Mouse (Mus musculus): ENCODE results near the gene Cfap97d1. TPM values are rescaled to one million over a fixed set of nuclear protein-coding genes. Genes with fewer than 3 reads are reported as not detected.
"Not testable (repeated sequence)": the region's sequence is repeated elsewhere in the genome, so short reads cannot be mapped to it uniquely, and the experiment has no call there.

Gene Cfap97d1
- polyA plus RNA-seq, 1 experiment from 2014 or later, result not detected

- Histone ChIP-seq H3K4me2 (no peak overlapping the region), H3K4me3 (replicated peaks) (no peak overlapping the region), H3K9ac (no peak overlapping the region), H3K27ac (no peak overlapping the region), H3K9me3 (replicated peaks) (no peaks in the 10 kb centered on the region), H3K27me3 (no peaks in the 10 kb centered on the region), H3K36me3 (peaks cover 12% of the 10 kb centered on the region; the same call in 1 of the 2 replicates), H3K4me1 (replicated peaks) (no peaks in the 10 kb centered on the region)
- no peak for ATAC-seq (ENCODE audit: low read depth)
- no peak for DNase-seq
- 49% methylated on average over 6 of the region's 6 CpGs for WGBS (ENCODE audit: insufficient replicate concordance)
These were observed 9.9 kb upstream of the Cfap97d1 start for GRCm38 (mm10) chr11:101974181-101974580.

- DNase-seq (no peak), ATAC-seq (ENCODE audit: low read depth) (no peak)
- Histone ChIP-seq H3K27ac (no peak overlapping the region), H3K9me3 (replicated peaks) (no peaks in the 10 kb centered on the region), H3K36me3 (peaks cover 16% of the 10 kb centered on the region; the same call in 1 of the 2 replicates), H3K9ac (no peak overlapping the region), H3K4me2 (no peak overlapping the region), H3K4me3 (replicated peaks) (no peak overlapping the region), H3K27me3 (no peaks in the 10 kb centered on the region), H3K4me1 (replicated peaks) (no peaks in the 10 kb centered on the region)
- 52% methylated on average over 9 of the region's 9 CpGs for WGBS (ENCODE audit: insufficient replicate concordance)
These were observed 9.2 kb upstream of the Cfap97d1 start for GRCm38 (mm10) chr11:101974923-101975322.

GRCm38 (mm10) chr11:101976949-101977348 is 7.1 kb upstream of the Cfap97d1 start:
- Histone ChIP-seq H3K4me1 (replicated peaks) (peaks cover 13% of the 10 kb centered on the region), H3K27me3 (no peaks in the 10 kb centered on the region), H3K9ac (no peak overlapping the region), H3K4me3 (replicated peaks) (no peak overlapping the region), H3K9me3 (replicated peaks) (no peaks in the 10 kb centered on the region), H3K27ac (no peak overlapping the region), H3K36me3 (peaks cover 20% of the 10 kb centered on the region; the same call in 1 of the 2 replicates), H3K4me2 (no peak overlapping the region)
- 81% methylated on average over 7 of the region's 7 CpGs for WGBS (ENCODE audit: insufficient replicate concordance)
- DNase-seq (no peak), ATAC-seq (ENCODE audit: low read depth) (no peak)

GRCm38 (mm10) chr11:101979140-101979539 is 4.9 kb upstream of the Cfap97d1 start:
- DNase-seq (no peak), ATAC-seq (ENCODE audit: low read depth) (no peak)
- Histone ChIP-seq H3K27me3 (peaks cover 10% of the 10 kb centered on the region), H3K27ac (no peak overlapping the region), H3K36me3 (peaks cover 19% of the 10 kb centered on the region; the same call in 1 of the 2 replicates), H3K4me2 (no peak overlapping the region), H3K4me1 (replicated peaks) (peaks cover 29% of the 10 kb centered on the region), H3K9me3 (replicated peaks) (no peaks in the 10 kb centered on the region), H3K9ac (no peak overlapping the region), H3K4me3 (replicated peaks) (no peak overlapping the region)
- WGBS (ENCODE audit: insufficient replicate concordance), result 69% methylated on average over 5 of the region's 5 CpGs

GRCm38 (mm10) chr11:101980603-101981157 is 3.4 kb upstream of the Cfap97d1 start:
- no peak overlapping the region for H3K9ac ChIP-seq
- WGBS (ENCODE audit: insufficient replicate concordance), result 74% methylated on average over 9 of the region's 9 CpGs
- no peak for ATAC-seq (ENCODE audit: low read depth)
- H3K4me2 ChIP-seq, result no peak overlapping the region
- H3K27ac ChIP-seq, result no peak overlapping the region
- no peaks in the 10 kb centered on the region for H3K9me3 ChIP-seq (replicated peaks)
- DNase-seq, result no peak
- H3K27me3 ChIP-seq, result peaks cover 24% of the 10 kb centered on the region
- H3K4me1 ChIP-seq (replicated peaks), result peaks cover 39% of the 10 kb centered on the region
- peaks cover 15% of the 10 kb centered on the region; the same call in 1 of the 2 replicates for H3K36me3 ChIP-seq
- H3K4me3 ChIP-seq (replicated peaks), result no peak overlapping the region

- H3K4me2 ChIP-seq, result no peak overlapping the region; the same call in 1 of the 2 replicates
- H3K36me3 ChIP-seq, result peaks cover 15% of the 10 kb centered on the region; the same call in 1 of the 2 replicates
- WGBS (ENCODE audit: insufficient replicate concordance), result 34% methylated on average over 12 of the region's 12 CpGs
- ATAC-seq (ENCODE audit: low read depth) (no peak), DNase-seq (no peak)
- H3K4me1 ChIP-seq (replicated peaks), result peaks cover 47% of the 10 kb centered on the region
- no peak overlapping the region for H3K27ac ChIP-seq
- no peaks in the 10 kb centered on the region for H3K9me3 ChIP-seq (replicated peaks)
- 0 out of 2 replicates have a peak overlapping the region, but pooled peaks have one; percentile 6 for H3K9ac ChIP-seq
- peaks cover 36% of the 10 kb centered on the region for H3K27me3 ChIP-seq
- H3K4me3 ChIP-seq (replicated peaks), result no peak overlapping the region
These were observed 2.2 kb upstream of the Cfap97d1 start for GRCm38 (mm10) chr11:101981850-101982249.

GRCm38 (mm10) chr11:101982981-101983411 is 1.1 kb upstream of the Cfap97d1 start:
- Histone ChIP-seq H3K27me3 (peaks cover 45% of the 10 kb centered on the region), H3K4me3 (replicated peaks) (0 out of 2 replicates have a peak overlapping the region, but pooled peaks have one; percentile 18), H3K4me1 (replicated peaks) (peaks cover 47% of the 10 kb centered on the region), H3K9ac (no peak overlapping the region), H3K4me2 (peak overlapping the region; percentile 97), H3K9me3 (replicated peaks) (no peaks in the 10 kb centered on the region), H3K36me3 (peaks cover 15% of the 10 kb centered on the region; the same call in 1 of the 2 replicates), H3K27ac (peak overlapping the region; percentile 50)
- 53% methylated on average over 6 of the region's 6 CpGs for WGBS (ENCODE audit: insufficient replicate concordance)
- DNase-seq (no peak), ATAC-seq (ENCODE audit: low read depth) (no peak)

GRCm38 (mm10) chr11:101983431-101983921 is 603 bp upstream of the Cfap97d1 start:
- peaks cover 13% of the 10 kb centered on the region; the same call in 1 of the 2 replicates for H3K36me3 ChIP-seq
- peak overlapping the region; percentile 50 for H3K27ac ChIP-seq
- 35% methylated on average over 10 of the region's 10 CpGs for WGBS (ENCODE audit: insufficient replicate concordance)

GRCm38 (mm10) chr11:101985450-101985849 is 1.4 kb downstream of the Cfap97d1 start:
- WGBS (ENCODE audit: insufficient replicate concordance), result 54% methylated on average over 6 of the region's 6 CpGs
- not testable (repeated sequence) for H3K4me2 ChIP-seq
- peaks cover 50% of the 10 kb centered on the region for H3K27me3 ChIP-seq

More at GRCm38 (mm10) chr11:101983431-101983921, 603 bp upstream of the Cfap97d1 start:
- H3K27me3 ChIP-seq, result peaks cover 46% of the 10 kb centered on the region
- H3K4me2 ChIP-seq, result peak overlapping the region; percentile 97
- DNase-seq (no peak), ATAC-seq (ENCODE audit: low read depth) (no peak)
- H3K4me1 ChIP-seq (replicated peaks), result peaks cover 47% of the 10 kb centered on the region
- H3K9ac ChIP-seq, result no peak overlapping the region
- peak overlapping the region; percentile 18; the same call in 1 of the 2 replicates for H3K4me3 ChIP-seq (replicated peaks)
- H3K9me3 ChIP-seq (replicated peaks), result no peaks in the 10 kb centered on the region

GRCm38 (mm10) chr11:101985990-101986389 is 1.9 kb downstream of the Cfap97d1 start:
- H3K4me3 ChIP-seq (replicated peaks), result no peak overlapping the region
- H3K9ac ChIP-seq, result no peak overlapping the region
- H3K27ac ChIP-seq, result no peak overlapping the region
- no peak for ATAC-seq (ENCODE audit: low read depth)
- peaks cover 50% of the 10 kb centered on the region for H3K27me3 ChIP-seq
- H3K4me1 ChIP-seq (replicated peaks), result peaks cover 42% of the 10 kb centered on the region
- no peak overlapping the region for H3K4me2 ChIP-seq
- DNase-seq, result peak; percentile 61
- H3K9me3 ChIP-seq (replicated peaks), result no peaks in the 10 kb centered on the region
- WGBS (ENCODE audit: insufficient replicate concordance), result 8% methylated on average over 10 of the region's 10 CpGs
- no peaks in the 10 kb centered on the region for H3K36me3 ChIP-seq

More at GRCm38 (mm10) chr11:101985450-101985849, 1.4 kb downstream of the Cfap97d1 start:
- peaks cover 47% of the 10 kb centered on the region for H3K4me1 ChIP-seq (replicated peaks)
- H3K9ac ChIP-seq; DNase-seq; H3K9me3 ChIP-seq (replicated peaks); H3K4me3 ChIP-seq (replicated peaks); H3K36me3 ChIP-seq; ATAC-seq (ENCODE audit: low read depth); H3K27ac ChIP-seq: not testable (repeated sequence)

GRCm38 (mm10) chr11:101986913-101987312 is 2.8 kb downstream of the Cfap97d1 start, which contains the start of gene Dusp3:
TSS of gene Dusp3 (minus strand) at chr11:101987013.
- H3K9me3 ChIP-seq (replicated peaks), result no peaks in the 10 kb centered on the region
- H3K4me2 ChIP-seq, result no peak within 1 kb of the TSS
- ATAC-seq (ENCODE audit: low read depth) (no peak), DNase-seq (no peak)
- no peak within 1 kb of the TSS for H3K4me3 ChIP-seq (replicated peaks)
- peaks cover 35% of the 10 kb centered on the region for H3K4me1 ChIP-seq (replicated peaks)
- H3K36me3 ChIP-seq, result no peaks in the 10 kb centered on the region
- H3K27ac ChIP-seq, result no peak within 1 kb of the TSS
- 63% methylated on average over 3 of the region's 3 CpGs for WGBS (ENCODE audit: insufficient replicate concordance)
- no peak within 1 kb of the TSS for H3K9ac ChIP-seq
- peaks cover 50% of the 10 kb centered on the region for H3K27me3 ChIP-seq
